9 mouse cellular contexts compared by ENCODE assay signal in genomic region chr2:133381054-133381453, GRCm38 (mm10).
DNase-seq lines count a peak whose midpoint lies in the region; ATAC-seq and TF ChIP-seq lines count a peak whose summit lies in the region.
"Had no signal": no experiment of that assay in that cellular context is flagged by ENCODE, and none has a peak within 500 bp of the region (broad histone marks: within the 10 kb centered on the region; RNA-seq: fewer than 3 reads in every experiment).

No protein-coding gene starts in this region.

- DNase-seq in cerebellum, adult 2 months: no peak
- peak; percentile 22 to 41 for DNase-seq in urinary bladder, adult 18-20 months (ENCODE audit: low spot score in 2 of 2)
- no peak for DNase-seq in urinary bladder, postnatal 10 days (ENCODE audit: low spot score)
- DNase-seq in heart, postnatal 4 days: peak; percentile 63
- DNase-seq in liver: peak; percentile 52
- DNase-seq in right cerebral cortex, adult 2 months (ENCODE audit: low spot score in 2 of 2): peak; percentile 43 to 61

- WGBS in cerebellum, adult 2 months: 73% methylated on average over 3 of the region's 3 CpGs

- no peaks in the 10 kb centered on the region for H3K27me3 ChIP-seq in cerebellum, adult 2 months (ENCODE audit: control insufficient read depth, insufficient read depth, low read length)
- H3K27me3 ChIP-seq: limb, embryonic 12.5 days had no signal

- 0 out of 2 replicates have a peak, but pooled peaks have one; percentile 16 for TF ChIP-seq CTCF in cerebellum, adult 2 months (IDR thresholded peaks at IDR 0.05; ENCODE audit: borderline replicate concordance, insufficient read depth, low read depth, low read length)

- TF ChIP-seq POLR2A in cerebellum, adult 2 months (IDR thresholded peaks at IDR 0.05; ENCODE audit: borderline replicate concordance, insufficient read depth, low read length): no peak

- no peaks in the 10 kb centered on the region for H3K4me1 ChIP-seq in cerebellum, adult 2 months (ENCODE audit: control insufficient read depth, insufficient read depth, low read length)
- H3K4me1 ChIP-seq: limb, embryonic 12.5 days had no signal

- ATAC-seq in cerebellum, adult (ENCODE audit: insufficient number of reproducible peaks, low FRiP score, low TSS enrichment): no peak
- no peak for ATAC-seq in CD4-positive, CD25-positive, alpha-beta regulatory T cell, adult 4 months

- H3K27ac ChIP-seq in cerebellum, adult 2 months (ENCODE audit: insufficient read depth, low read length): no peak overlapping the region
- H3K27ac ChIP-seq: limb, embryonic 12.5 days had no signal

- H3K4me3 ChIP-seq in cerebellum, adult 2 months (replicated peaks; ENCODE audit: insufficient read depth, low read depth, low read length): no peak overlapping the region
- H3K4me3 ChIP-seq: limb, embryonic 12.5 days had no signal

Comparison
In these comparisons a context has a peak if more than half of its experiments do, and no peak if none do; other contexts are left out.
1. DNase-seq: peak in urinary bladder, adult 18-20 months (2 of 2), heart, postnatal 4 days (single experiment), liver (single experiment) and right cerebral cortex, adult 2 months (2 of 2); none in cerebellum, adult 2 months (0 of 2) and urinary bladder, postnatal 10 days (single experiment).